Mouse (Mus musculus): ENCODE data around the gene Gm597. TPM values are rescaled to one million over a fixed set of nuclear protein-coding genes. Genes with fewer than 3 reads are reported as not detected.

Gene Gm597
- total RNA-seq (2015) (not detected in 2 replicates), total RNA-seq (2017) (not detected in 2 replicates)

DNA sequence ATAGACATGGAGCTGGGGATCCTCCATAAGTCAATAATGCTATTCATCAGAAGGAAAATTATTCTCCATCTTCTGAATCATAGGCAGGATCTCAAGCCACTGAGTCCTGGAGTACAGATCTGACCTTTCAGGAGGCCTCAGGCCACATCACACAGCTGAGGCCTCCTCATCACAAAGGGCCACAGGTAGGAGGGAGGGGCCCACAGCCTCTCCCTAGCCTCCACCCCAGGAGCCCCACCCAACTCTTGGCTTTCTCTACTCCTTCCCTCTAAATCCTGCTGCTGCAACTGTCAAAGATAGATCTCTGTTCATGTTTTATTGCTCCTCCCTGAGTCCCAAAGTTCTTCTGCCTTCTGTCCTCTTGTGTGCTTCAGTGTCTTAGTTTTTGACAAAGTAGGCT is at the start of gene Gm597:
Gene Gm597, minus strand, starts transcription at position 101 of the 400 bp plus-strand sequence.
- no peak for ATAC-seq (replicated peaks; ENCODE audit: poor library complexity)

DNA sequence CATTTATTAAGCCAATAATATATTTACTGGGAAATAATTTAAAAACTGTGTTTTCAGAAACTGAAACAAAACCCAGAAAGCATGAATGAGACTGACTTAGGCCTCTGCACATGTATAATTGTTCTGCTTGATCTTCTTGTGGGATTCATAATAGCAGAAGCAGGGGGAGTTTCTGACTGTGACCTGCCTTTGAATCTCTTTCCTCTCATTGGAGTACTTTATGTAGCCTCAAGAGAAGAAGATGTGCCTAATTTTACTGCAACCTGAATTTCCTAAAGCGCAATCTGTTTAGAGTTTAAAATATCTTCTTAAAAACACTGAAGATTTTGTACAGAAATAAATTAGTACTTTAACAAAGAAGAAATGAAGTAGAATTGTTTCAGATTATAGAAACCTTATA is 27.6 kb upstream of the Gm597 start:
- ATAC-seq (replicated peaks; ENCODE audit: poor library complexity): no peak

DNA sequence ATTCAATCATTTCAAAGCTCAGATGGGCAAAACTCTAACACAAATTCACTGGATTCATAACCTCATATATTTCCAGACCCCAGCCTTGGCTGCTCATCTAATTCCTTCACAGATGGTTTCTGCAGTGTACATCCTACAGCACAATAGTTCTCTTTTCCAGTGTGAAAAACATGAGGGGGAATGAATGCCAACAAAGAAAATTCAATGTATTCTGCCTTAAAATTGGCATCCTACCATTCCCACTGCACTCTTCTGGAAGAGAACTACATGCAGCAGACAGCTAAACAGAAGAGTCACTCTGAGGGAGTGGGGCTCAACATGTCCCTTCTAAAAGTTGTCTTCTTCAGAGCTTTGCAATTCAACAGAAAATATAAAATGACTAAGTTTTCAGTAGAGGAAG is 26.6 kb upstream of the Gm597 start:
- no peak for ATAC-seq (replicated peaks; ENCODE audit: poor library complexity)

DNA sequence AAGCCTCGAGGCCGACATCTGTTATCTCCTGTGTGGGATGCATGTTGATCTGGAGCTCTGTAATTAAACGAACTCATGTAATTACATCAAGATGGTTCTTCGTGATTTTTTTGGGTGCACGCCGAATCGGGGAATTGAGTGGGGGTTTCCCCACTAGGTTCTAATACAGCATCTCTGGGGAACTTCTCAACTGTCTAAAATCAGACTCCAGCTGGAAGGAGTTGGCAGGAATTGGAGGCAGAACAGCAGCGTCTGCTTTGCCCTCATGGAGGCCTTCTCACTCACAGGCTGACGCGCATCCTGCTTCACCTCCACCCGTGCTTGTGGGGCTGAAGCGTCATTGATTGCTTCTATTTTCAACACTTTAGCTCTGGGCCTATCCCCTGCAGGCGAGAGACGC is 20.8 kb upstream of the Gm597 start:
- ATAC-seq (replicated peaks; ENCODE audit: poor library complexity): no peak

Measured in megakaryocyte progenitor cell, adult 5-6 weeks (primary cell).